Mouse (Mus musculus): ENCODE measurements around the gene Abca8b. TPM values are rescaled to one million over a fixed set of nuclear protein-coding genes. Genes with fewer than 3 reads are reported as not detected.
"Not testable (repeated sequence)": the region's sequence is repeated elsewhere in the genome, so short reads cannot be mapped to it uniquely, and the experiment has no call there.

The Abca8b gene
- 1 to 10 TPM; 8.3 to 8.4 TPM for total RNA-seq (2021)
- long read RNA-seq = 0 reads

GRCm38 (mm10) chr11:109995624-109996023 lies at the start of gene Abca8b:
Abca8b (minus strand) TSS chr11:109995845.
- DNase-seq (ENCODE audit: low spot score in 2 of 2) = peak; percentile 72 to 77

GRCm38 (mm10) chr11:110037795-110038194 lies 42.1 kb upstream of the Abca8b start:
- no peak for DNase-seq (ENCODE audit: low spot score in 2 of 2)

- no peak for DNase-seq (ENCODE audit: low spot score in 2 of 2)
Observed at GRCm38 (mm10) chr11:110028913-110029695, 33.5 kb upstream of the Abca8b start.

DNA sequence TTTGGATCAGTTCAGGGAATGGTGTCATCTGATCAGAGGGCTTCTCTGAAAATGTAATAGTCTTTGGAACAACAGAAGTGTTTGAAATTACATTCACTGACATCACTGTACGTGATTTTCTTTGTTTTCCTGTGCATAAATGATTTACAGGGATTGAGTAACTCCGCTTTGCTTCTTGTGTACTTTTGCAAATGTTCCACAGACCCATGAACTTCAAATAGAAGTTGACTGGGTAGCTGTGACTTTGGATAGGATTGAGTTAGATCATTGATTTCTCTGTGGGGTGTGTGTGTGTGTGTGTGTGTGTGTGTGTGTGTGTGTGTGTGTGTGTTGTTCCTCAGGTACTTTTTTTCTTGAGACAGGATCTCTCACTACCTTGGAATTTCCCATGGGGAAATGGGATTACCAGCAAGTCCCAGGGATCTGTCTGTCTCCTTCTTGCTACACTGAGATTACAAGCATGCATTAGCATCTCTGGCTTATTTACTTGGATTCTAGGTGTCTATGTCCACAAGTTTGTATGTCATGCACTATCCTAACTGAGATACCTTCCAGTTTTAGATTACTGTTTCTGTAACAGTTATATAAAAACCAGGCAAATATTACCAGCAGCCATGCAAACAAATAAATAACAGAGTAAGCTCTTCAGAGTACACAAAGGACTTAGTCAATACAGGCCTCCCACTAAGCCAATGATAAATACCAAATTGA lies 15.3 kb upstream of the Abca8b start:
- DNase-seq (ENCODE audit: low spot score in 2 of 2) = no peak

GRCm38 (mm10) chr11:109995013-109995412 lies 632 bp downstream of the Abca8b start:
- peak; percentile 16 to 32 for DNase-seq (ENCODE audit: low spot score in 2 of 2)

DNA sequence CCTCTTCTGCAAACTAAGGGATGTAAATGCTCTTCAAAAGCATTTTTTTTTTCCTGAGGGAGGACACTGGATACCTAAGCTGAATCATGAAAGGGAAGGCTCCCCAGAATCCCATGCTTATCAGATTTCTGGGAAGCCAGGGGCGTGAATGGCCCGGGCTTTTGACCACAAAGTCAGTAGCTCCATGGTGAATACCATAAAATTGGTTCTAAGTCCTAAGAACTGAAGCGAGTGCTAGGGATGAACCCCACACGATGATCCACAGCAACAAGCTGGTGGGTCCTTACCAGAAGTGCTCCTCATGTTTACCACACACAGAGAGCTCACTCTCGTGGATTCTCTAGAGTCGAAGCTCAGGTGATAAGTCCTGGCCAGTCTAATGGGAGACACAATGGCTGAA lies 1.6 kb downstream of the Abca8b start:
- no peak for DNase-seq (ENCODE audit: low spot score in 2 of 2)

DNA sequence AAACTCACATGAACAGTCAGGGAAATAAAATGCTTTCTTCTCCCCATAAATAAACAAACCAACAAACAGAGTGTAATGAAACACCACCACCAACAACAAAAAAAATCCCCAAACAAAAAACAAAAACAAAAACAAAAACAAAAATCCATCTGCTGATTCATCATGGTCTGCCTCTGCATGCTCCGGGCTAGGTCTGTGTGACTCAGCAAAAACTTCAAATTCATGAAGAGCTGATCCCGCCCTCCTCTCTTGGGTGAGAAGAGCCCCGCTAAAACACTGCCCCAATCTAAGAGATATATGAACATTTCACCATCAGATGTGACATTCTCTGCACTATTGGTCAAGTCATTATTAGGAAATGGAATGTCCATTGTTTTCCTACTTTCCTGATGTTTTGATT lies 4.4 kb downstream of the Abca8b start:
- DNase-seq (ENCODE audit: low spot score in 2 of 2) = no peak

- no peak for DNase-seq (ENCODE audit: low spot score in 2 of 2)
Observed at GRCm38 (mm10) chr11:109990256-109990655, 5.4 kb downstream of the Abca8b start.

DNA sequence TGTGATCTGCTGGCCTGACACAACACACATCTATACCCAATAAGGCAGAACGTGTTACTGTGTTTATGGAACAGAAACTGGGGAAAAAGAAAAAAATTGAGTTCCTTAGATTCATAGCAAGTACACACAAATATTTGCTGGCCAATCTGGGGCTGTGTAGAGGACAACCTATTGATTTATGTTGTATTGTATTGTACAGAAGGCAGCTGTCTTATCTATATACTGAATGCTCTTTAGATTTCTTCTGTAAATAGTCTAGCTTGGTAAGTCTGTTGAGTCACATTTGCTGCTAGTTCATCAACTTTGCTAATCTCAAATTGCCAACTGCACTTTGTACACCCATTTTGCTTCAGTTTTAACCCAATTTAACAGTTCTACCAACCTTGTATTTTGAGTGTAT lies 7.5 kb downstream of the Abca8b start:
- DNase-seq (ENCODE audit: low spot score in 2 of 2) = no peak

- DNase-seq (ENCODE audit: low spot score in 2 of 2) = not testable (repeated sequence)
Observed at GRCm38 (mm10) chr11:109987460-109988072, 8.1 kb downstream of the Abca8b start.

DNA sequence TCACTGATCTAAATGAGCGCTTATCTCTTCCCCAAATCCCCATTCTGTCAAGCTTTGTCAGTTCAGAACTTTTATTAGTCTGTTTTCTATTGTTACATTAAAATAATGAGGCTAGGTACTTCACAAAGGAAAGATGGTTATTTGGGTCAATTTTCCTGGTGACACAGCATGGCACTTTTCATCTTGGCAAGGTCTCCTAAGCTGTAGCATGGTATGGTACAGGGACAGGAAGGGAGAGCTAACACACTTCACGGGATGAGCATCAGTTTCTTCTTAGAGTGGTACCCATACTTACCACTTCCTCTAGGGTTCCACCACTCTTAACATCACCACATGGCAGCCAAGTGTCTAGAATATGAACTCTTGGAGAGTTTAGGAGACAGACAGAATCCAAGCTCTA lies 13.8 kb downstream of the Abca8b start:
- no peak for DNase-seq (ENCODE audit: low spot score in 2 of 2)

DNA sequence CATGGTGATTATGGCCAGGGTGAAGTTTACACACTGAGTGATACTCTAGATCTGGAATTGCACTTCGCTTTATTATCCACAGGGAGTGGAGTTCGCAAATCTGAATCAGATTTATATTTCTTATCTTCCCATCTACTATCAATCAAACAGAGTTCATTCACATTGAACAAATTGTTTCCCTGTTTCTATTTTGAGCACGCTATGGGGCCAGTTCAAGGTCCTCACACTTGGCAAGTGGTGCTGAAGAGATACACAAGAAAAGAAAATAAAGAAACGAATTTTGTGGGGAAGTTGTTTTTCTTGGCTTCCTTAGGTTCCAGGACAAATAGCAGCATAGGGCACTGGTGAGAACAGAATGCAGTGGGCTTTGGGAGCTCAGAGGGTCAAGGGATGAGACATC lies 25.1 kb downstream of the Abca8b start:
- no peak for DNase-seq (ENCODE audit: low spot score in 2 of 2)

DNA sequence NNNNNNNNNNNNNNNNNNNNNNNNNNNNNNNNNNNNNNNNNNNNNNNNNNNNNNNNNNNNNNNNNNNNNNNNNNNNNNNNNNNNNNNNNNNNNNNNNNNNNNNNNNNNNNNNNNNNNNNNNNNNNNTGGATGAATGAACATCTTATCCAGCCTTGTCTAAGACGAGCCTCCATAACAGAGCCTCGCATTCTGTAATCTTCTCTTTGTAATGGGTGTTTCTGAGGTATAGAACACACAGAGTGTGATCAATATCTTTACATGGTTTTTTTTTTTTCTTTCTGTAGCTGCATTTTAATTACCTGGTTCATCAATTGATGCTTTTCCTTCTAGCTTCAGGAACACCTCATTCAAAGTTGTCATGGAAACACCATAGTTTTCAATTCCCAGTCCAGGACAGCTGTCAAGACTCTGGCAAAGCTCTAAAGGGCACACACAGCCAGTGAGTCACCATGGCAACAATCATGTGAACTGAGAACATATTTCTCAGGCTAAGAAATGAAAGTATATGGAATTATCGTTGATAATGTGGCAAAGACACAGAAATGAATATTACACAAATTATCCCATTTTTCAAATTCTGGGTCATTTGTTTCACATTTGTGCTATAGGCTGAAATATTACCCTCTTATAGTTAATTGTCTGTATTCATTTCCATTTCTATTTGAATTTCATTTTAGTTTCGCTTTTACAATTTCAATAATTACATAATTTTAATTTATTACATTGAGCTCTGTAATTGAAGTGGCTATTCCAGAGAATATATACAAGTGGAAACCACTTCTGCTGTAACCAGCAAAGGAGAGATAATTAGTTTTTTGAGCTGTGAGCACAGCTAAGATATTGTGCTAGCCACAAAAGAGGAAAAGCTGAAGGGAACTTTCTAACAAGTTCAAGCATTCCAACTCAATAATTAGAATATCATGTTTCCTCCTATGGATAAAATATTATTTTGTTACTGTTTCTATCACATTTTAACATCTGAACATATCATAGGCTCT lies 33.9 kb downstream of the Abca8b start:
- DNase-seq (ENCODE audit: low spot score in 2 of 2) = no peak

DNA sequence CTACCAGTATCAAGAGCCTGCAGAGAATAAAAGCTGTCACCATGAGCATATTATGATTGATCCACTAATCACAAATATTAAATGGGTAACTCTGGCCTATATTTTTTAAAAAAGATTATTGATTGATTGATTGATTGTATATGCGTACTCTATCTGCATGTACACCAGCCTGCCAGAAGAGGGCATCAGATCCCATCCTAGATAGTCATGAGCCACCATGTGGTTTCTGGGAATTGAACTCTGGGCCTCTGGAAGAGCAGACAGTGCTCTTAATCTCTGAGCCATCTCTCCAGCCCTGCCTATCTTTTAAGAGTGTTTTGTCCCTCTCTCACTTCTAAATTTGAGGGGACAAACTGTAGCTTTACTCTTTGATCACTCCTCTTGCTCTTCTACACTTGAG lies 40.5 kb downstream of the Abca8b start:
- no peak for DNase-seq (ENCODE audit: low spot score in 2 of 2)

GRCm38 (mm10) chr11:109936915-109937314 lies 58.7 kb downstream of the Abca8b start:
- DNase-seq (ENCODE audit: low spot score in 2 of 2) = no peak

DNA sequence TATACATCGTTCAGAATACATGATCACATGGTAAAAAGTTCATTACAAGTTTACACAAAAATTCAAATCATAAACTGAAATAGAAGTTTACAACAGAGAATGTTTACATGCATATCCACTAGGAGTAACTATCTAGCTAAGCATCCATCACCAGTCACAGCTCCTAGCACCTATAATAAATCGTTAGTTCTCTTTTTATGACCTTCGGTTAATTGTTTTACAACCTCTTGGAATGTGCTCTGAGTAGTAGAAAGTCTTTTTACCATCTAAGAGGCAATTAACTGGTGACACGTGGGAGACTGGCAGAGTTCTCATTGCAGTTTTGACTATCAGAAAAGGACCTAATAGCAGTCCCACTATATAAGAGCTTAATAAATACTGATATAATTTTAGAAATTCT lies 62.4 kb downstream of the Abca8b start:
- DNase-seq (ENCODE audit: low spot score in 2 of 2) = not testable (repeated sequence)

GRCm38 (mm10) chr11:109928489-109928888 lies 67.2 kb downstream of the Abca8b start:
- no peak for DNase-seq (ENCODE audit: low spot score in 2 of 2)

GRCm38 (mm10) chr11:109926718-109927680 lies 68.6 kb downstream of the Abca8b start:
- no peak for DNase-seq (ENCODE audit: low spot score in 2 of 2)

DNA sequence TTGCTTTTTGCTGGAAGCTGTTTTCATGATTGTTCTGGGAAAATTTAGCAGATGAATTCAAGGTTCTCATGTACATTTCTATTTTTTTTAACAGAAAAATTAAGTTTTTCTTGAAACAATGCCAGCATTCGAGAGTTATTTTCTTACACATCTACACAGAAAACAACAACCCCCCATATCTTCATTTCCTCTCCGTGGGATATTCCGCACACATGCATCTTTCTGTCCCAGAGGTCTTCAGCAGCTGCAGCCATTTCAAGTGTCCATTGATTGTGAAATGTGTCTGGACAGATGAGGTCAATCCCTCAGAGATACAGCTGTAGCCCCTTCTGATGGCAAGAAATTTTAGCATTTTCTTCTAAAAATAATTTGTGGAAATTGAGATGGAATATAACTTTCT lies 73.4 kb downstream of the Abca8b start:
- no peak for DNase-seq (ENCODE audit: low spot score in 2 of 2)

DNA sequence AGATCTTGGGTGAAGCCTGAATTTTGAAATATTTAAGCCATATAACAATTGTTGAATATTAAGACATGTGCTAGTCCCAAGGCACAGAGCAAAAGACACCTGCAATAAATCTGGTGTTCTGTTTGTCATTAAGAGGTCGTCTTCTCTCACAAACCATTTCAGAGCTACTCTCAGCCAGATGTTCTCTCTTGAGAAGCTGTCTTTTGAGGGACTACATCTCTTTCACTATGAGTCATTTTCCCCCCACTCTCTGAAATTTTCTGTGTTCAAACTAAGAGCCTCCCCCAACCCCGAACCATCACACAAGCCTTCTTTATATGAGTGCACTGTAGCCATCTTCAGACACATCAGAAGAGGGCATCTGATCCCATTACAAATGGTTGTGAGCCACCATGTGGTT lies 76.2 kb downstream of the Abca8b start:
- DNase-seq (ENCODE audit: low spot score in 2 of 2) = no peak

Data from layer of hippocampus, postnatal 10 days (tissue).